Mouse (Mus musculus): ENCODE results near the gene Rps19. TPM values are rescaled to one million over a fixed set of nuclear protein-coding genes. Genes with fewer than 3 reads are reported as not detected.

Rps19 gene
- polyA plus RNA-seq, 1 experiment: 1,912 TPM

- Histone ChIP-seq H3K4me2 (ENCODE audit: low read depth) (no peak overlapping the region), H3K79me2 (ENCODE audit: control insufficient read depth, insufficient read depth) (no peaks in the 10 kb centered on the region)
These were observed 20.0 kb upstream of the Rps19 start for GRCm38 (mm10) chr7:24864156-24864555.

GRCm38 (mm10) chr7:24869080-24869479 is 15.1 kb upstream of the Rps19 start:
- Histone ChIP-seq H3K4me3 (no peak overlapping the region), H3ac (ENCODE audit: control insufficient read depth, insufficient read length) (no peak overlapping the region), H3K27me3 (ENCODE audit: control insufficient read depth, insufficient read depth, insufficient read length) (peaks cover 33% of the 10 kb centered on the region), H3K36me3 (ENCODE audit: control insufficient read depth, insufficient read depth) (no peaks in the 10 kb centered on the region), H3K4me2 (ENCODE audit: low read depth) (no peak overlapping the region), H3K79me2 (ENCODE audit: control insufficient read depth, insufficient read depth) (no peaks in the 10 kb centered on the region)
- TF ChIP-seq TCF3 (IDR thresholded peaks at IDR 0.05; ENCODE audit: insufficient read length, low read depth) (no peak), E2F4 (IDR thresholded peaks at IDR 0.05; ENCODE audit: insufficient read depth) (no peak), POLR2A (IDR thresholded peaks at IDR 0.05; ENCODE audit: insufficient read length, low read depth) (no peak), REST (IDR thresholded peaks at IDR 0.05; ENCODE audit: insufficient read depth, insufficient read length) (no peak), USF1 (IDR thresholded peaks at IDR 0.05; ENCODE audit: low read depth) (no peak), CEBPB (IDR thresholded peaks at IDR 0.05; ENCODE audit: insufficient read depth, poor library complexity, severe bottlenecking) (no peak), MAX (IDR thresholded peaks at IDR 0.05; ENCODE audit: low read depth) (no peak), POLR2AphosphoS2 (IDR thresholded peaks at IDR 0.05; ENCODE audit: insufficient read length, low read depth) (no peak), SRF (IDR thresholded peaks at IDR 0.05; ENCODE audit: control insufficient read depth, insufficient read length, low read depth) (no peak)

More at GRCm38 (mm10) chr7:24864156-24864555, 20.0 kb upstream of the Rps19 start:
- no peak overlapping the region for H3K4me3 ChIP-seq
- H3K36me3 ChIP-seq (ENCODE audit: control insufficient read depth, insufficient read depth): no peaks in the 10 kb centered on the region
- no peak overlapping the region for H3ac ChIP-seq (ENCODE audit: control insufficient read depth, insufficient read length)
- no peak for TF ChIP-seq CEBPB (IDR thresholded peaks at IDR 0.05; ENCODE audit: insufficient read depth, poor library complexity, severe bottlenecking)
- no peak for TF ChIP-seq E2F4 (IDR thresholded peaks at IDR 0.05; ENCODE audit: insufficient read depth)
- TF ChIP-seq TCF12 (IDR thresholded peaks at IDR 0.05; ENCODE audit: insufficient read depth, poor library complexity, severe bottlenecking): no peak
- no peak for TF ChIP-seq MYOD1 (IDR thresholded peaks at IDR 0.05; ENCODE audit: control insufficient read depth in 1 of 3, insufficient read length in 2 of 3, low read depth in 2 of 3)
- TF ChIP-seq TCF3 (IDR thresholded peaks at IDR 0.05; ENCODE audit: insufficient read length, low read depth): no peak
- TF ChIP-seq POLR2AphosphoS2 (IDR thresholded peaks at IDR 0.05; ENCODE audit: insufficient read length, low read depth): no peak
- no peak for TF ChIP-seq POLR2A (IDR thresholded peaks at IDR 0.05; ENCODE audit: insufficient read length, low read depth)
- TF ChIP-seq REST (IDR thresholded peaks at IDR 0.05; ENCODE audit: insufficient read depth, insufficient read length): no peak
- no peak for TF ChIP-seq USF1 (IDR thresholded peaks at IDR 0.05; ENCODE audit: low read depth)
- no peak for TF ChIP-seq MYOG (IDR thresholded peaks at IDR 0.05; ENCODE audit: control insufficient read depth in 1 of 3, insufficient read depth in 1 of 3, insufficient read length in 2 of 3, low read depth in 2 of 3)
- no peak for TF ChIP-seq MAX (IDR thresholded peaks at IDR 0.05; ENCODE audit: low read depth)
- TF ChIP-seq SRF (IDR thresholded peaks at IDR 0.05; ENCODE audit: control insufficient read depth, insufficient read length, low read depth): no peak
- H3K27me3 ChIP-seq (ENCODE audit: control insufficient read depth, insufficient read depth, insufficient read length): peaks cover 13% of the 10 kb centered on the region

GRCm38 (mm10) chr7:24869532-24870165 is 14.5 kb upstream of the Rps19 start, which contains the start of the genes Lypd4 and Dmrtc2:
Lypd4 (minus strand) TSS chr7:24869941.
Dmrtc2 (plus strand) TSS chr7:24870057.
- H3K36me3 ChIP-seq (ENCODE audit: control insufficient read depth, insufficient read depth): no peaks in the 10 kb centered on the region
- peaks cover 38% of the 10 kb centered on the region for H3K27me3 ChIP-seq (ENCODE audit: control insufficient read depth, insufficient read depth, insufficient read length)
- H3ac ChIP-seq (ENCODE audit: control insufficient read depth, insufficient read length): no peak within 1 kb of the TSS
- no peaks in the 10 kb centered on the region for H3K79me2 ChIP-seq (ENCODE audit: control insufficient read depth, insufficient read depth)
- TF ChIP-seq POLR2AphosphoS2 (IDR thresholded peaks at IDR 0.05; ENCODE audit: insufficient read length, low read depth) (no peak), TCF3 (IDR thresholded peaks at IDR 0.05; ENCODE audit: insufficient read length, low read depth) (no peak), USF1 (IDR thresholded peaks at IDR 0.05; ENCODE audit: low read depth) (no peak), MYOG (IDR thresholded peaks at IDR 0.05; ENCODE audit: control insufficient read depth in 1 of 3, insufficient read depth in 1 of 3, insufficient read length in 2 of 3, low read depth in 2 of 3) (no peak), POLR2A (IDR thresholded peaks at IDR 0.05; ENCODE audit: insufficient read length, low read depth) (no peak)
- no peak within 1 kb of the TSS for H3K4me3 ChIP-seq
- no peak within 1 kb of the TSS for H3K4me2 ChIP-seq (ENCODE audit: low read depth)

- Histone ChIP-seq H3K27me3 (ENCODE audit: control insufficient read depth, insufficient read depth, insufficient read length) (peaks cover 49% of the 10 kb centered on the region), H3K4me2 (ENCODE audit: low read depth) (no peak overlapping the region), H3K4me3 (no peak overlapping the region), H3K36me3 (ENCODE audit: control insufficient read depth, insufficient read depth) (no peaks in the 10 kb centered on the region), H3ac (ENCODE audit: control insufficient read depth, insufficient read length) (no peak overlapping the region), H3K79me2 (ENCODE audit: control insufficient read depth, insufficient read depth) (no peaks in the 10 kb centered on the region)
- no peak for TF ChIP-seq POLR2AphosphoS2 (IDR thresholded peaks at IDR 0.05; ENCODE audit: insufficient read length, low read depth)
- TF ChIP-seq SRF (IDR thresholded peaks at IDR 0.05; ENCODE audit: control insufficient read depth, insufficient read length, low read depth): no peak
- TF ChIP-seq TCF3 (IDR thresholded peaks at IDR 0.05; ENCODE audit: insufficient read length, low read depth): no peak
- TF ChIP-seq MAX (IDR thresholded peaks at IDR 0.05; ENCODE audit: low read depth): no peak
- no peak for TF ChIP-seq USF1 (IDR thresholded peaks at IDR 0.05; ENCODE audit: low read depth)
- TF ChIP-seq MYOD1 (IDR thresholded peaks at IDR 0.05; ENCODE audit: control insufficient read depth in 1 of 3, insufficient read length in 2 of 3, low read depth in 2 of 3): no peak
- no peak for TF ChIP-seq CEBPB (IDR thresholded peaks at IDR 0.05; ENCODE audit: insufficient read depth, poor library complexity, severe bottlenecking)
- no peak for TF ChIP-seq E2F4 (IDR thresholded peaks at IDR 0.05; ENCODE audit: insufficient read depth)
- no peak for TF ChIP-seq MYOG (IDR thresholded peaks at IDR 0.05; ENCODE audit: control insufficient read depth in 1 of 3, insufficient read depth in 1 of 3, insufficient read length in 2 of 3, low read depth in 2 of 3)
- TF ChIP-seq POLR2A (IDR thresholded peaks at IDR 0.05; ENCODE audit: insufficient read length, low read depth): no peak
- TF ChIP-seq REST (IDR thresholded peaks at IDR 0.05; ENCODE audit: insufficient read depth, insufficient read length): no peak
- no peak for TF ChIP-seq TCF12 (IDR thresholded peaks at IDR 0.05; ENCODE audit: insufficient read depth, poor library complexity, severe bottlenecking)
These were observed 6.6 kb upstream of the Rps19 start for GRCm38 (mm10) chr7:24877588-24877987.
